Mouse (Mus musculus): ENCODE results near the gene Begain. TPM values are rescaled to one million over a fixed set of nuclear protein-coding genes. Genes with fewer than 3 reads are reported as not detected.

Gene Begain
- polyA plus RNA-seq, 1 experiment from 2014 or later, result 14.9 TPM

DNA sequence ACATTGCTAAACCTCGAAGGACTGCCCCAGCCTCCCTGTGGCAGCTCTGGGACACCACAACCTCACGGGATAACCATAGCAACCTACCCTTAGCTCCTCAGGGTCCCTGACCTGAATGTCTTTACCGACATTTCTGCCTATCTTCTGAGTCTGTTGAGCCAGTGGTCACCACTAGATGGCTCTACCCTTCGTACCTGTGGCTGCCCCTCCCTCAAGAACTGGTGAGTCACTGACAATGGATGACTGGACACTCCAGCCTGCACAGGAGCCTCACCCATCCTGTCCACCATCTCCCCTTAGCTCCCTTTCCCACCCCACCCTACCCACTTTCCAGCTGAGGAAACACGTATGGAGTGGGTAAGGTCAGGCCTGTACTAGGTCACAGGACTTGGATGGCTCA is 23.5 kb downstream of the Begain start:
- Histone ChIP-seq H3K4me2 (ENCODE audit: low read depth) (no peak overlapping the region), H3K36me3 (ENCODE audit: control insufficient read depth, insufficient read depth, low read length) (no peaks in the 10 kb centered on the region), H3K4me3 (ENCODE audit: low read depth, low read length) (no peak overlapping the region), H3K4me1 (ENCODE audit: control insufficient read depth, insufficient read depth, low read length) (no peaks in the 10 kb centered on the region), H3K9ac (ENCODE audit: low read length) (no peak overlapping the region), H3K27ac (ENCODE audit: low read depth, low read length) (no peak overlapping the region), H3K9me3 (ENCODE audit: control insufficient read depth, low read length) (no peaks in the 10 kb centered on the region), H3K27me3 (ENCODE audit: control insufficient read depth, insufficient read depth, low read length) (no peaks in the 10 kb centered on the region)
- 13% methylated on average over 5 of the region's 5 CpGs for WGBS
- no peak for DNase-seq (ENCODE audit: low spot score)
- 0 out of 2 replicates have a peak, but pooled peaks have one; percentile 14 for ATAC-seq (ENCODE audit: insufficient read depth, low FRiP score, low TSS enrichment)

- H3K27ac ChIP-seq (ENCODE audit: low read depth, low read length), result no peak overlapping the region
- H3K4me1 ChIP-seq (ENCODE audit: control insufficient read depth, insufficient read depth, low read length), result no peaks in the 10 kb centered on the region
- no peak overlapping the region for H3K4me2 ChIP-seq (ENCODE audit: low read depth)
- peaks cover 3% of the 10 kb centered on the region for H3K27me3 ChIP-seq (ENCODE audit: control insufficient read depth, insufficient read depth, low read length)
- no peaks in the 10 kb centered on the region for H3K9me3 ChIP-seq (ENCODE audit: control insufficient read depth, low read length)
- 79% methylated on average over 7 of the region's 7 CpGs for WGBS
- no peak for ATAC-seq (ENCODE audit: insufficient read depth, low FRiP score, low TSS enrichment)
- H3K9ac ChIP-seq (ENCODE audit: low read length), result no peak overlapping the region
- no peaks in the 10 kb centered on the region for H3K36me3 ChIP-seq (ENCODE audit: control insufficient read depth, insufficient read depth, low read length)
- no peak for DNase-seq (ENCODE audit: low spot score)
- no peak overlapping the region for H3K4me3 ChIP-seq (ENCODE audit: low read depth, low read length)
Measured at GRCm38 (mm10) chr12:109039311-109039710, 28.7 kb downstream of the Begain start.

- H3K4me3 ChIP-seq (ENCODE audit: low read depth, low read length), result no peak overlapping the region
- H3K27me3 ChIP-seq (ENCODE audit: control insufficient read depth, insufficient read depth, low read length), result peaks cover 12% of the 10 kb centered on the region
- H3K9ac ChIP-seq (ENCODE audit: low read length), result no peak overlapping the region
- no peaks in the 10 kb centered on the region for H3K4me1 ChIP-seq (ENCODE audit: control insufficient read depth, insufficient read depth, low read length)
- 46% methylated on average over 14 of the region's 14 CpGs for WGBS
- no peaks in the 10 kb centered on the region for H3K9me3 ChIP-seq (ENCODE audit: control insufficient read depth, low read length)
- DNase-seq (ENCODE audit: low spot score) (no peak), ATAC-seq (ENCODE audit: insufficient read depth, low FRiP score, low TSS enrichment) (no peak)
- no peaks in the 10 kb centered on the region for H3K36me3 ChIP-seq (ENCODE audit: control insufficient read depth, insufficient read depth, low read length)
- H3K27ac ChIP-seq (ENCODE audit: low read depth, low read length), result no peak overlapping the region
- no peak overlapping the region for H3K4me2 ChIP-seq (ENCODE audit: low read depth)
Measured at GRCm38 (mm10) chr12:109038179-109038819, 29.7 kb downstream of the Begain start.

- ATAC-seq (ENCODE audit: insufficient read depth, low FRiP score, low TSS enrichment), result no peak
- H3K9me3 ChIP-seq (ENCODE audit: control insufficient read depth, low read length), result no peaks in the 10 kb centered on the region
- no peak overlapping the region for H3K4me2 ChIP-seq (ENCODE audit: low read depth)
- no peaks in the 10 kb centered on the region for H3K4me1 ChIP-seq (ENCODE audit: control insufficient read depth, insufficient read depth, low read length)
- no peaks in the 10 kb centered on the region for H3K36me3 ChIP-seq (ENCODE audit: control insufficient read depth, insufficient read depth, low read length)
- no peak overlapping the region for H3K4me3 ChIP-seq (ENCODE audit: low read depth, low read length)
- no peak for DNase-seq (ENCODE audit: low spot score)
- no peak overlapping the region for H3K27ac ChIP-seq (ENCODE audit: low read depth, low read length)
- peaks cover 21% of the 10 kb centered on the region for H3K27me3 ChIP-seq (ENCODE audit: control insufficient read depth, insufficient read depth, low read length)
- WGBS, result 66% methylated on average over 2 of the region's 2 CpGs
- H3K9ac ChIP-seq (ENCODE audit: low read length), result no peak overlapping the region
Measured at GRCm38 (mm10) chr12:109037026-109037425, 31.0 kb downstream of the Begain start.

DNA sequence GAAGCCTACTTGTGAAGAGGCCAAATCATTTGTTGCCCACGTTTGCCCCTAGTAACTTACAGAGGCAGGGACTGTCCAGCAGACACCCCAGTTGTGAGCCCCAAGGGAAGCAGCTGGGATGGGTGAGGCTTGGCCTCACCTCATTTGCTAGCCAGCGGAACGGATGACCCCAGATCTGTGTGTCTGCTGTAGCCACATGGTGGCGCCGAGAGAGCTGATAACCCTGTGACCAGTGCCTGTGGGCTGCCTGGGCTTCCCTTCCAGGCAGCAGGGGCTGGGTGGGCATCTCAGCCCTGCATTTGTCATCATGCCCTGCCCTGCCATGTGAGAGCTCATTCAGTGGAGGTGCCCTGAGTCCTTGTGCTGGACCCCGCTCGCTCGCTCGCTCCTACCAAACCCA is 44.2 kb downstream of the Begain start:
- no peak overlapping the region for H3K4me3 ChIP-seq (ENCODE audit: low read depth, low read length)
- no peaks in the 10 kb centered on the region for H3K9me3 ChIP-seq (ENCODE audit: control insufficient read depth, low read length)
- no peaks in the 10 kb centered on the region for H3K27me3 ChIP-seq (ENCODE audit: control insufficient read depth, insufficient read depth, low read length)
- DNase-seq (ENCODE audit: low spot score) (peak; percentile 42), ATAC-seq (ENCODE audit: insufficient read depth, low FRiP score, low TSS enrichment) (no peak)
- H3K36me3 ChIP-seq (ENCODE audit: control insufficient read depth, insufficient read depth, low read length), result no peaks in the 10 kb centered on the region
- no peak overlapping the region for H3K4me2 ChIP-seq (ENCODE audit: low read depth)
- H3K27ac ChIP-seq (ENCODE audit: low read depth, low read length), result no peak overlapping the region
- WGBS, result 61% methylated on average over 9 of the region's 9 CpGs
- H3K9ac ChIP-seq (ENCODE audit: low read length), result no peak overlapping the region
- H3K4me1 ChIP-seq (ENCODE audit: control insufficient read depth, insufficient read depth, low read length), result no peaks in the 10 kb centered on the region; the same call in 1 of the 2 replicates

DNA sequence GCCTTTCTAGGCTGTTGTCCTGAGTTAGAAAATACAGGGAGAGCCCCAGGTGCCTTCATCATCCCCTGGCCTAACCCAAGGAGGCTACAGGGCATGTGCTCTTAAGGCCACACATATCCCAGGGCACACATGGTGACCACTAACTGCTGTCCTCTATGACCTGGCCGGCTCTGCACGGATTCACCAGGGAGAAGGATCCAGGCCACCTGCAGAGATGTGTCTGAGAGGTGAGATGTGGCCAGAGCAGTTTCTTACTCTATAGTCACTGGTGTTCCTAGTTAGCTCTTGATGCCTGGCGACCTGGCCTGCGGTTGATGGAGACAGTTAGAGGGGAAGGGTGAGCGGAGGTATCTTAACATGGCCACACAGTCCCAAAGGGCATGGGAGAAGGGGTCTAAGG is 45.1 kb downstream of the Begain start:
- Histone ChIP-seq H3K9ac (ENCODE audit: low read length) (no peak overlapping the region), H3K27me3 (ENCODE audit: control insufficient read depth, insufficient read depth, low read length) (no peaks in the 10 kb centered on the region), H3K4me3 (ENCODE audit: low read depth, low read length) (no peak overlapping the region), H3K4me2 (ENCODE audit: low read depth) (no peak overlapping the region), H3K4me1 (ENCODE audit: control insufficient read depth, insufficient read depth, low read length) (no peaks in the 10 kb centered on the region; the same call in 1 of the 2 replicates), H3K9me3 (ENCODE audit: control insufficient read depth, low read length) (no peaks in the 10 kb centered on the region), H3K27ac (ENCODE audit: low read depth, low read length) (no peak overlapping the region), H3K36me3 (ENCODE audit: control insufficient read depth, insufficient read depth, low read length) (no peaks in the 10 kb centered on the region)
- ATAC-seq (ENCODE audit: insufficient read depth, low FRiP score, low TSS enrichment) (no peak), DNase-seq (ENCODE audit: low spot score) (no peak)
- 81% methylated on average over 5 of the region's 5 CpGs for WGBS

DNA sequence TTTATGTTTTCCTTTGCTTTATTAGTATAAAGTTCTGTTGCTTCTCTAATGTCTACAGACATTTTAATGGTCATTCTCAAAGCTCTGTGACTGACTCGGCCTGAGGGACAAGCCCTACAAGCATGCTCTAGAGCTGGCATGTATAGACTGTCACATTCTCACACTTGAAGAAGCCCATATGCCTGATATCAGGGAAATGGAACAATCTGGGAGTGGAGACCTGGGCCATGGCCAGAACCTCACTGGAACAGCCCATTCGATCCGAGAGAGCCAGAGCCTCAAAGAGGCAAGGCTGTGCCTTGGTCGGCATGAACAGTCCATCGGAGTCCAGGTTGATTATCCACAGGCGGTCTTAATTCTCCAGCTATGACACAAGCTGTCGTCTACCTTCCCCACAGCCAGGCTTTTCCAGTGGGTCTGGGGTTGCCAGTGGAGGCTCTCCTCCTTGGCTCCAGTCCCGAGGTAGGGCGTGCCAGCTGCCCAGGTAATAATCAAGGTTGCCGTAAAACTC is 45.8 kb downstream of the Begain start:
- WGBS, result 72% methylated on average over 10 of the region's 10 CpGs
- ATAC-seq (ENCODE audit: insufficient read depth, low FRiP score, low TSS enrichment), result no peak
- H3K9me3 ChIP-seq (ENCODE audit: control insufficient read depth, low read length), result no peaks in the 10 kb centered on the region

DNA sequence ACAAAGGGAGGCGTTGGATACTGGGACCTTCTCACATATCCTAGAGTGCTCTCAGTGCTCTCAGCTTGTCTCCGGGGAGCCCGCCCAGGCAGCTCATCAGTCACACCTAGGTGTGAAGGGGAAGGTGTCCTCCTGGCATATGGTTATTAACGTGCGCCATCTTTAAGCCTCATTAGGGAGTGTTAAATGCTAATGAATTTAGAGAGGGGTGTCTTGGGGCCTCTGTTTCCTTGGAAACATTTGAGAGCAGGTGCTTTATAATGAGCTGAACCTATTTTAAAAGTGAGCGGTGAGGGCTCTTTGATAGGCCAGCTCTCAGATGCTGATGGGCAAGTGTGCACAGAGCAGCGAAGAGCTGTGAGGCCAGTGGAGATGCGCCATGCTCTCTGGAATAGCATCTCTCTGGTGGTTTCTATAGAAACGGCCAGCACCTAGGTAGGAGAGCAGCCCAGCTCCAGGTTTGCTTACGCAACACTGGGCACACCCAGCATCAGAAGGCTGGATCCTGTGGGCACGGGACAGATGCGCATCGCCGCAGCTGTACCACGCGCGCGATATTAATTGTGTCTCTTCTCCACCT is 57.9 kb downstream of the Begain start:
- no peak for DNase-seq (ENCODE audit: low spot score)
- Histone ChIP-seq H3K27me3 (ENCODE audit: control insufficient read depth, insufficient read depth, low read length) (no peaks in the 10 kb centered on the region), H3K9ac (ENCODE audit: low read length) (no peak overlapping the region), H3K27ac (ENCODE audit: low read depth, low read length) (no peak overlapping the region), H3K4me3 (ENCODE audit: low read depth, low read length) (no peak overlapping the region), H3K9me3 (ENCODE audit: control insufficient read depth, low read length) (no peaks in the 10 kb centered on the region), H3K4me2 (ENCODE audit: low read depth) (no peak overlapping the region), H3K36me3 (ENCODE audit: control insufficient read depth, insufficient read depth, low read length) (no peaks in the 10 kb centered on the region), H3K4me1 (ENCODE audit: control insufficient read depth, insufficient read depth, low read length) (no peaks in the 10 kb centered on the region; the same call in 1 of the 2 replicates)
- ATAC-seq (ENCODE audit: insufficient read depth, low FRiP score, low TSS enrichment), result no peak
- WGBS, result 74% methylated on average over 18 of the region's 18 CpGs

More for the DNA sequence above, 45.8 kb downstream of the Begain start:
- no peaks in the 10 kb centered on the region for H3K27me3 ChIP-seq (ENCODE audit: control insufficient read depth, insufficient read depth, low read length)
- H3K4me3 ChIP-seq (ENCODE audit: low read depth, low read length), result no peak overlapping the region
- H3K9ac ChIP-seq (ENCODE audit: low read length), result no peak overlapping the region
- no peak overlapping the region for H3K4me2 ChIP-seq (ENCODE audit: low read depth)
- no peaks in the 10 kb centered on the region for H3K36me3 ChIP-seq (ENCODE audit: control insufficient read depth, insufficient read depth, low read length)
- no peaks in the 10 kb centered on the region; the same call in 1 of the 2 replicates for H3K4me1 ChIP-seq (ENCODE audit: control insufficient read depth, insufficient read depth, low read length)
- DNase-seq (ENCODE audit: low spot score), result no peak
- H3K27ac ChIP-seq (ENCODE audit: low read depth, low read length), result no peak overlapping the region

- Histone ChIP-seq H3K4me3 (ENCODE audit: low read depth, low read length) (no peak overlapping the region), H3K36me3 (ENCODE audit: control insufficient read depth, insufficient read depth, low read length) (no peaks in the 10 kb centered on the region), H3K4me1 (ENCODE audit: control insufficient read depth, insufficient read depth, low read length) (no peaks in the 10 kb centered on the region; the same call in 1 of the 2 replicates), H3K4me2 (ENCODE audit: low read depth) (no peak overlapping the region), H3K27me3 (ENCODE audit: control insufficient read depth, insufficient read depth, low read length) (no peaks in the 10 kb centered on the region), H3K27ac (ENCODE audit: low read depth, low read length) (no peak overlapping the region), H3K9ac (ENCODE audit: low read length) (no peak overlapping the region), H3K9me3 (ENCODE audit: control insufficient read depth, low read length) (no peaks in the 10 kb centered on the region)
- no peak for DNase-seq (ENCODE audit: low spot score)
- WGBS, result 68% methylated on average over 7 of the region's 7 CpGs
- no peak for ATAC-seq (ENCODE audit: insufficient read depth, low FRiP score, low TSS enrichment)
Measured at GRCm38 (mm10) chr12:109002978-109003377, 65.0 kb downstream of the Begain start.
